Mouse (Mus musculus): Measurements from ENCODE around the gene Casz1. TPM values are rescaled to one million over a fixed set of nuclear protein-coding genes. Genes with fewer than 3 reads are reported as not detected.
A peak's percentile ranks its signal among the peaks of the same experiment; 100 is the strongest.

The Casz1 gene
- polyA plus RNA-seq, 1 experiment from 2014 or later: 6.3 TPM

DNA sequence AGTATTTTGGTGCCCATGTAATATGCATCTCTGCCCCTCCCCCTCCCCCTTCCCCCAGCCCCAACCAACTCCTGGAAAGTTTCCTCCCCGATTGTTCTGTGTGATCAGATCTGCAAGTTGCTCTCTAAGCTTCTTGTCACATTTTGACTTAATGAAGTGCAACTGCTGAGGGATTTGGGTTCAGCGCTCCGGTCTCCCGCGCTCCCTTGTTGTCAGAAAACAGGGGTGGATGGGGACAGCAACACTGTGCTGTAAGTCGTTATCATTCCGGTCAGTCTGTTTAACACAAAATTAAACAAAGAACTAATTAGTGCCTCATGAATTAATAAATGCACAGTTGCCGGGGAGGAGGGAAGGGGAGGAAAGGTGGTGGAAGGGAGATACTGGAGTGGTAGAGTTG lies 84.0 kb downstream of the Casz1 start:
- Histone ChIP-seq H3K4me1 (peaks cover 100% of the 10 kb centered on the region), H3K27ac (replicated peaks) (peak overlapping the region; percentile 87), H3K4me3 (no peak overlapping the region), H3K36me3 (no peaks in the 10 kb centered on the region), H3K27me3 (ENCODE audit: low read depth, poor library complexity, severe bottlenecking) (peaks cover 93% of the 10 kb centered on the region), H3K9me3 (replicated peaks) (no peaks in the 10 kb centered on the region)
- WGBS: 21% methylated on average over 8 of the region's 8 CpGs
- DNase-seq (ENCODE audit: low spot score): no peak

DNA sequence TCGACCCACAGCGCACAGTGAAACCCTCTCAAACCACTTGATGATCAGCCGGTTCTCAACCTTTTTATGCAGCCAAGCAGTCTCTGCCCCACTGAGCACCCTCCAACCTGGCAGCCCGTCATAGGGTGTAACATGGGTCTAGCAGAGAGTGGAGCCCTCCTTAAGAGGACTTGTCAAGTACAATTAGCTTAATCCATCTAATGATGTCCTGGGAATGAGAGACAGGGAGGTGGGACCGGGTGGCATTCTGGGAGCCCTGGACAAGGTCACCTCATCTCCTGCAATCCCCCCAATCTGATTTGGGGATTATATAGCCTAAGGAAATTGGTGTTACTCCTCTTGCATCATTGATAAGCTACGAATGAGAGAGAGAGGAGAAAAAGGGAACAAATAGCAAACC lies 84.8 kb downstream of the Casz1 start:
- Histone ChIP-seq H3K27ac (replicated peaks) (peak overlapping the region; percentile 87), H3K4me1 (peaks cover 100% of the 10 kb centered on the region), H3K9me3 (replicated peaks) (no peaks in the 10 kb centered on the region), H3K27me3 (ENCODE audit: low read depth, poor library complexity, severe bottlenecking) (peaks cover 93% of the 10 kb centered on the region), H3K36me3 (no peaks in the 10 kb centered on the region), H3K4me3 (no peak overlapping the region)
- DNase-seq (ENCODE audit: low spot score): no peak
- WGBS: 54% methylated on average over 6 of the region's 6 CpGs

- Histone ChIP-seq H3K4me1 (peaks cover 100% of the 10 kb centered on the region), H3K4me3 (peak overlapping the region; percentile 46), H3K27me3 (ENCODE audit: low read depth, poor library complexity, severe bottlenecking) (peaks cover 93% of the 10 kb centered on the region), H3K9me3 (replicated peaks) (no peaks in the 10 kb centered on the region), H3K36me3 (no peaks in the 10 kb centered on the region), H3K27ac (replicated peaks) (peak overlapping the region; percentile 87)
- DNase-seq (ENCODE audit: low spot score): peak; percentile 50
- WGBS: 47% methylated on average over 8 of the region's 8 CpGs
These were observed 86.2 kb downstream of the Casz1 start for GRCm38 (mm10) chr4:148890442-148890841.

DNA sequence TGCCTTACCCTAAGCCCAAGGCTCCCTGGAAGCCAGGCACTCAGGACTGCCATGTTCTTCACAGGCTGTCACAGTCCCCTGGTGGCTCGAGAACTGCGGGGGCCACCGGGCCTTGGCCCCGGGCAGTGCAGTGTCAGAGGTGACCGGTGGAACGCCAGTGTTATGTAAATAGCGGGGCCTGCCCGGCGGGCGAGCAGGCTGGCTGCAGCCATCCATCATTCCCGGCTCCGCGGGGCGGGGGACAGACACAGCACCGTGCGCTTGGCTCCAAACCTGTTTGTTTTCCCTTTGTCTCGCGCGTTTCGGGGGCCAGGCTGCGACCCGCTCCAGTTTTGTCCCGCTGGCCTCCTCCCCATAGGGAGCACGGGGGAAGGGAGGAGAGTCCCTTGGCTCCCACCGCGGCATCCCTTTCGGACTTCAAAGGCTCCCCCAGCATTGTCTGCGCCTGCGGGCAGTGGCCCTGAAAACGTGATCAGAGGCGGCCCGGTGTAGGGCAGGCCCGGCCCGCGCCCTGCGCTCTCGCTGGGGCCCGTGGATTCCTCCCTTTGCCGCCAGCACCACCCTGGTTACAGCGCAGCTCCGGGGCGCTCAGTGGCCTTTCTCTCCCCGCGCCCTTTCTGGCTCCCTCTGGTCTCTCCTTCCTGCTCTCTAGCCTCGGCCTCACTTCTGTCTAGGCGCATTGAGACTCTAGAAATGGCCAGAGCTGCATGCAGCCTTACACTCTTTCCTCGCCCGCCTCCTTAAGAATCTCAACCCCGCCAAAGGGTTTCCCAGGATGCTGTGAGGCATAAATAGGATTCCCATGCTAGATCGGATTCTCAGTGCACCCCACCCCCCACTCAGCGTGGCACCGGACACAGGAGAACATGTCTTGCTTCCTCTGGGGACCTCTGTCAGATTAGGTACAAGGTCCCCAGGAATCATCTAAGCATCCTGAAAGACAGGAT lies 86.9 kb downstream of the Casz1 start:
- WGBS: 1% methylated on average over 52 of the region's 52 CpGs
- peak; percentile 93 for DNase-seq (ENCODE audit: low spot score)
- Histone ChIP-seq H3K27ac (replicated peaks) (peak overlapping the region; percentile 87), H3K36me3 (no peaks in the 10 kb centered on the region), H3K9me3 (replicated peaks) (no peaks in the 10 kb centered on the region), H3K4me1 (peaks cover 98% of the 10 kb centered on the region), H3K27me3 (ENCODE audit: low read depth, poor library complexity, severe bottlenecking) (peaks cover 98% of the 10 kb centered on the region), H3K4me3 (peak overlapping the region; percentile 46)

- Histone ChIP-seq H3K27ac (replicated peaks) (no peak overlapping the region), H3K27me3 (ENCODE audit: low read depth, poor library complexity, severe bottlenecking) (peaks cover 96% of the 10 kb centered on the region)
- DNase-seq (ENCODE audit: low spot score): no peak
These were observed 91.9 kb downstream of the Casz1 start for GRCm38 (mm10) chr4:148896125-148896524.

DNA sequence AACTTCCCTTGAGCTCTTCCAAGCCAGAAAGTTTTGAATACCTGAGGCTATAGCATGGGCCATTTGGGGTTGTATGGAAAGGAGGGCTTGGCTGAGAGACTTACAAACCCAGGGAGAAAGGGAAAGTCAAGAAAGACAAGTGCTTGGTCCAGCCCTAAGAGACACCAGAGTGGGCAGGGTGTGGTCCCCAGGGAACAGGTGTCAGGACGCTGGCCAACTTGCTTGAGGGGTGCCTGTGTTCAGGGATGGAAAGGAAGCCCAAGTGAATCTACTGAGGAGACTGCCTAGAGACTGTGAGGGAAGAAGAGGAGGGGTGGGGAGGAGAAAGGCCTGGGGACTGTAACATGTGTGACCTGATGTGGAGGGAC lies 95.7 kb downstream of the Casz1 start:
- WGBS: 3% methylated on average over 1 of the region's 1 CpGs
- no peak for DNase-seq (ENCODE audit: low spot score)
- H3K9me3 ChIP-seq (replicated peaks): no peaks in the 10 kb centered on the region
- peaks cover 66% of the 10 kb centered on the region for H3K4me1 ChIP-seq
- no peaks in the 10 kb centered on the region for H3K36me3 ChIP-seq
- H3K27me3 ChIP-seq (ENCODE audit: low read depth, poor library complexity, severe bottlenecking): peaks cover 96% of the 10 kb centered on the region
- H3K27ac ChIP-seq (replicated peaks): peak overlapping the region; percentile 79
- H3K4me3 ChIP-seq: peak overlapping the region; percentile 77

More at GRCm38 (mm10) chr4:148896125-148896524, 91.9 kb downstream of the Casz1 start:
- no peaks in the 10 kb centered on the region for H3K36me3 ChIP-seq
- H3K4me3 ChIP-seq: no peak overlapping the region
- peaks cover 77% of the 10 kb centered on the region for H3K4me1 ChIP-seq
- H3K9me3 ChIP-seq (replicated peaks): no peaks in the 10 kb centered on the region
- 58% methylated on average over 6 of the region's 6 CpGs for WGBS

GRCm38 (mm10) chr4:148900295-148901211 lies 96.3 kb downstream of the Casz1 start:
- peak; percentile 86 for DNase-seq (ENCODE audit: low spot score)
- H3K27ac ChIP-seq (replicated peaks): peak overlapping the region; percentile 79
- H3K9me3 ChIP-seq (replicated peaks): no peaks in the 10 kb centered on the region
- peaks cover 96% of the 10 kb centered on the region for H3K27me3 ChIP-seq (ENCODE audit: low read depth, poor library complexity, severe bottlenecking)
- no peaks in the 10 kb centered on the region for H3K36me3 ChIP-seq
- H3K4me3 ChIP-seq: peak overlapping the region; percentile 77
- under 1% methylated on average over 123 of the region's 123 CpGs for WGBS
- peaks cover 60% of the 10 kb centered on the region for H3K4me1 ChIP-seq

DNA sequence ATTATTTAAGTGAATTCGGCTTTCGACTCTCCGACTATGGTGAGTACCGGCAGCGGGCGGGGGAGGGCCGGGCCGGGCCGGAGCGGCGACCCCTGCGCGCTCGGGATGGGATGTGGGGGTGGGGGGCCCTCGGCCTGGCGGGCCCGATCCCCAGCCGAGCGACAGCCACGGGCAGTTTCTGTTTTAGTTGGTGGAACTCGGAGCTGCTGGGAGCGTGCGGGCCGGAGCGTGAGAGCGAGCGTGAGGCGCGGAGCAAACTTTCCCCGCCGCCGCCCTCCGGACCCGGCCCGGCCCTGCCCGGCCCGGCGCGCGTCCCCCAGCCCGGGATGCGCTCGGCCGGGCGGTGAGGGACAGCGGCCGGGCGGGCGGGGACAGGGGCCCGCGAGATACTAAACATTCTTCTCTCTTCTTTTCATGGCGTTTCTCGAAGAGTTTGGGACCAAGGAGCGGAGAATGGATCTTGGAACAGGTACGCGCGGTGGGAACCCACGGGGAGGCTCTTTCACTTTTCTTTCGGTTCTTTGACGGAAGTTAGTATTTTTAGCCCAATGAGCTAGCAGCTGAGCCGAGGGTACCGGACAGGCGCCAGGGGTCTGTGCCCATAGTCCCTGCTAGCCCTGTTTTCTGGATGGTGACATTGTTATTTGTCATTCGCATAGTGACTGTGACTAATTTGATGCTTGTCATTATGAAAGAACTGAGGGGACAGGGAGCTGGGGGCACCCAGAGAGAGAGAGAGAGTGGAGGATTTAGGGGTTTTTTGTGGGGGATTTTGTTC lies 97.2 kb downstream of the Casz1 start:
- Histone ChIP-seq H3K27ac (replicated peaks) (peak overlapping the region; percentile 79), H3K9me3 (replicated peaks) (no peaks in the 10 kb centered on the region), H3K4me1 (peaks cover 56% of the 10 kb centered on the region), H3K4me3 (peak overlapping the region; percentile 77), H3K27me3 (ENCODE audit: low read depth, poor library complexity, severe bottlenecking) (peaks cover 96% of the 10 kb centered on the region), H3K36me3 (no peaks in the 10 kb centered on the region)
- peak; percentile 53 for DNase-seq (ENCODE audit: low spot score)
- WGBS: under 1% methylated on average over 64 of the region's 64 CpGs

DNA sequence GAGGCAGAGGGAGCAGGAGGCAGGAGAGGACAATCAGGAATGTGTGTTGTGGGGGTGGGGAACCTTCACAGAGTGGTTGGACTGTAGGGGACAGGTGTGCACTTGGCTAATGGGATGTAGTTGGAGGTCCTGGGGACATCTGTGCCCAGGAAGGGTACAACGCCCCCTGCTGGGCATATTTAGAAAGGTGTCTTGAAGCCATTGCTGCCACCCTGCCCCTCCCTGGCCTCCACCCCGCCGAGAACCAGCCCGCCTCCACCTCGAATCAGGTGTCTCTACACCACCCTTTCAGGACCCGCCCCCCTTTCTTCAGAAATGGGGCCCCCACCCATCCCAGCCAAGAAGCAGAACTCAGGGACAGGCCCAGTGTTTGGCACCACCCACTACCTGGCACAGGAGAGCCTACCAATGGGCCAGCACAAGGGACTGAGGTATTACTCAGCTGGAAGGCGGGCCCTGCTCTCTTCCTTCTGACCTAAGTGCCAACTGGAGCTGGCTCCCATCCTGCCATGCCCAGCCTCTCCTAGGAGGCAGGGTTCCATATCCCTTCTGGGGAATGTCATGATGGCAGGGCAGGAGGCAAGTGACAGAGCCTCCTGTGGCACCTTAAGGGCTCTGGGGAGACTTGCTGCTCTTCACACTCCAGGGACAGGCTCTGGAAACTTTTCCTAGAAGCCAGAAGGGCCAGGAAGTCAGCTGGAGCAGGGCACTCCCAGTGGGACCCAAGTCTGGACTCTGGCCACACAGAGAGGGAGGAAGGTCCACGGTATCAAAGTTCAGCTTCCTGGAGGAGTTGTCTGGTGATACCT lies 98.9 kb downstream of the Casz1 start:
- H3K36me3 ChIP-seq: no peaks in the 10 kb centered on the region
- H3K4me3 ChIP-seq: peak overlapping the region; percentile 16
- peak; percentile 57 for DNase-seq (ENCODE audit: low spot score)
- no peak overlapping the region for H3K27ac ChIP-seq (replicated peaks)
- WGBS: 38% methylated on average over 8 of the region's 8 CpGs
- H3K27me3 ChIP-seq (ENCODE audit: low read depth, poor library complexity, severe bottlenecking): peaks cover 96% of the 10 kb centered on the region
- H3K4me1 ChIP-seq: peaks cover 56% of the 10 kb centered on the region
- H3K9me3 ChIP-seq (replicated peaks): no peaks in the 10 kb centered on the region

DNA sequence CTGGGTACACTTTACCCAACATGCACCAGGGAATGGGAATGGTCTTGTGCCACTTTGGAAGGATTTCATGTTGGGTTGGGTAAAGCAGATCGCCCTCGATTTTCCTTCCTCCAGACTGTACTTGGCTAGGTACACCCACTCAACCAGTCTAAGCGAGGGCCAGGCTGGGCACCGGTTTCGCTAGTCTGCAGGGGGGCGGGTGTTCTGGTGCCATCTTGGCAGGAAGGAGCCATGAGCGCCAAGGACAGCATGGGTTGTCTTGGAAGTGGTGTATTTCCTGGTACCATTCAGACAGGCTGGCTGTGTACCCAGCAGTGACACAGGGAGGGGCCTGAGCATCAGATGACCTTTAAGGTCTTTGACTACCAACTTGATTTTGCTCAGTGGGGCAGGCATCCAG lies 101.1 kb downstream of the Casz1 start:
- WGBS: 92% methylated on average over 7 of the region's 7 CpGs
- peaks cover 63% of the 10 kb centered on the region for H3K4me1 ChIP-seq

GRCm38 (mm10) chr4:148906806-148907205 lies 102.6 kb downstream of the Casz1 start:
- no peak for DNase-seq (ENCODE audit: low spot score)
- H3K27me3 ChIP-seq (ENCODE audit: low read depth, poor library complexity, severe bottlenecking): peaks cover 100% of the 10 kb centered on the region
- no peak overlapping the region for H3K27ac ChIP-seq (replicated peaks)
- WGBS: 90% methylated on average over 10 of the region's 10 CpGs
- H3K4me1 ChIP-seq: peaks cover 57% of the 10 kb centered on the region
- H3K4me3 ChIP-seq: no peak overlapping the region
- H3K36me3 ChIP-seq: no peaks in the 10 kb centered on the region
- H3K9me3 ChIP-seq (replicated peaks): no peaks in the 10 kb centered on the region

More for the DNA sequence above, 101.1 kb downstream of the Casz1 start:
- no peaks in the 10 kb centered on the region for H3K36me3 ChIP-seq
- no peak overlapping the region for H3K4me3 ChIP-seq
- H3K27me3 ChIP-seq (ENCODE audit: low read depth, poor library complexity, severe bottlenecking): peaks cover 96% of the 10 kb centered on the region
- H3K27ac ChIP-seq (replicated peaks): no peak overlapping the region
- DNase-seq (ENCODE audit: low spot score): no peak
- H3K9me3 ChIP-seq (replicated peaks): no peaks in the 10 kb centered on the region
